Mouse (Mus musculus): ENCODE results near the gene Pcsk6. TPM values are rescaled to one million over a fixed set of nuclear protein-coding genes. Genes with fewer than 3 reads are reported as not detected.

Pcsk6 gene
- total RNA-seq, 4 experiments from 2014 or later: 12.8 to 23.4 (median 18.9) TPM

- DNase-seq (ENCODE audit: low spot score in 2 of 2): no peak
Observed at GRCm38 (mm10) chr7:65988709-65989108, 127.2 kb downstream of the Pcsk6 start.

GRCm38 (mm10) chr7:65992329-65992728, 130.8 kb downstream of the Pcsk6 start:
- no peak for DNase-seq (ENCODE audit: low spot score in 2 of 2)

- no peak for DNase-seq (ENCODE audit: low spot score in 2 of 2)
Observed at GRCm38 (mm10) chr7:65993410-65993809, 131.9 kb downstream of the Pcsk6 start.

- DNase-seq (ENCODE audit: low spot score in 2 of 2): peak in 1 of 2 experiments; percentile 16
Observed at GRCm38 (mm10) chr7:66001035-66001754, 139.7 kb downstream of the Pcsk6 start.

GRCm38 (mm10) chr7:66001797-66002196, 140.3 kb downstream of the Pcsk6 start:
- no peak for DNase-seq (ENCODE audit: low spot score in 2 of 2)

GRCm38 (mm10) chr7:66003447-66003846, 141.9 kb downstream of the Pcsk6 start:
- no peak for DNase-seq (ENCODE audit: low spot score in 2 of 2)

GRCm38 (mm10) chr7:66003865-66004638, 142.5 kb downstream of the Pcsk6 start:
- no peak for DNase-seq (ENCODE audit: low spot score in 2 of 2)

- no peak for DNase-seq (ENCODE audit: low spot score in 2 of 2)
Observed at GRCm38 (mm10) chr7:66005066-66005465, 143.5 kb downstream of the Pcsk6 start.

GRCm38 (mm10) chr7:66008161-66008891, 146.8 kb downstream of the Pcsk6 start:
- DNase-seq (ENCODE audit: low spot score in 2 of 2): peak; percentile 18 to 27

GRCm38 (mm10) chr7:66008892-66009273, 147.3 kb downstream of the Pcsk6 start:
- peak; percentile 24 to 30 for DNase-seq (ENCODE audit: low spot score in 2 of 2)

- DNase-seq (ENCODE audit: low spot score in 2 of 2): no peak
Observed at GRCm38 (mm10) chr7:66010518-66010917, 149.0 kb downstream of the Pcsk6 start.

GRCm38 (mm10) chr7:66027747-66028146, 166.2 kb downstream of the Pcsk6 start:
- no peak for DNase-seq (ENCODE audit: low spot score in 2 of 2)

- DNase-seq (ENCODE audit: low spot score in 2 of 2): no peak
Observed at GRCm38 (mm10) chr7:66028766-66029512, 167.4 kb downstream of the Pcsk6 start.

GRCm38 (mm10) chr7:66036809-66037208, 175.3 kb downstream of the Pcsk6 start:
- DNase-seq (ENCODE audit: low spot score in 2 of 2): no peak

GRCm38 (mm10) chr7:66038261-66038660, 176.7 kb downstream of the Pcsk6 start:
- no peak for DNase-seq (ENCODE audit: low spot score in 2 of 2)

GRCm38 (mm10) chr7:66038730-66039129, 177.2 kb downstream of the Pcsk6 start:
- DNase-seq (ENCODE audit: low spot score in 2 of 2): no peak

GRCm38 (mm10) chr7:66040026-66040814, 178.7 kb downstream of the Pcsk6 start:
- no peak for DNase-seq (ENCODE audit: low spot score in 2 of 2)

GRCm38 (mm10) chr7:66043552-66044459, 182.3 kb downstream of the Pcsk6 start, which contains the start of gene Gm45213:
Gm45213 (plus strand) TSS chr7:66043602.
- DNase-seq (ENCODE audit: low spot score in 2 of 2): no peak

- no peak for DNase-seq (ENCODE audit: low spot score in 2 of 2)
Observed at GRCm38 (mm10) chr7:66044617-66045016, 183.1 kb downstream of the Pcsk6 start.

All from layer of hippocampus, adult 8-10 months (tissue).